Mouse (Mus musculus): ENCODE data around the gene Ranbp9.

Gene Ranbp9

GRCm38 (mm10) chr13:43452177-43452576, 28.9 kb downstream of the Ranbp9 start:
- in situ Hi-C loops (cut with MboI): no loop called here

DNA sequence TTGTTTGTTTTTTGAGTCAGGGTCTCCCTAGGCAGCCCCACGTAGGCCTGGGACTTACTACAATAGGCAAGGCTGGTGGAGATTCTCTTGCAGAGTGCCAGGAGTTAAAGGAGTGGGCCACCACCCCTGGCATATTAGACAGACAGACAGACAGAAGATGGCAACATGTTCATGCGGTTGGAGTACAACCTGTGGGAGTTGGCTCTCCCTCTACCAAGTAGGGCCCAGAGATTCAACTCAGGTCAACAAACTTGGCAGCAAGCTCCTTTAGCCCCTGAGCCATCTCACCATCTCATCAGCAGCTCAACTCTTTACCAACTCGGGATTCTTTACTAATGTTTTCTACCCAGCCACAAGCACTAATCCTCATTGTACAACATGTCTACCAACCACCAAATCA, 30.4 kb downstream of the Ranbp9 start:
- in situ Hi-C loops (cut with MboI): no loop called here

GRCm38 (mm10) chr13:43447721-43448120, 33.4 kb downstream of the Ranbp9 start:
- in situ Hi-C loops (cut with MboI): no loop called here

DNA sequence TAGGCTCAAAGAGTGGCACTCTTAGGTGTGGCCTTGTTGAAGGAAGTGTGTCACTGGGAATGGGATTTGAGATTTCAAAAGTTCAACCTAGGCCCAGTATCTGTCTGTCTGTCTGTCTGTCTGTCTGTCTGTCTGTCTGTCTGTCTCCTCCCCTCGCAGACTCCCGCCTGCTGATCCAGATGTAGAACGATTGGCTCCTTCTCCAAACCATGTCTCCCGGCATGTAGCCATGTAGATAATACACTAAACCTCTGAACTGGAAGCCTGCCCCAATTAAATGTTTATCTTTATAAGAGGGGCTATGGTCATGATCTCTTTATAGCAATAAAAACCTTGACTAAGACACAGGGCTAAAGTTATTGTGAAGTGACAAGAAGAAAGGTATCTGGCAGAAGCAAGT, 35.3 kb downstream of the Ranbp9 start:
- in situ Hi-C loops (cut with MboI): no loop called here

DNA sequence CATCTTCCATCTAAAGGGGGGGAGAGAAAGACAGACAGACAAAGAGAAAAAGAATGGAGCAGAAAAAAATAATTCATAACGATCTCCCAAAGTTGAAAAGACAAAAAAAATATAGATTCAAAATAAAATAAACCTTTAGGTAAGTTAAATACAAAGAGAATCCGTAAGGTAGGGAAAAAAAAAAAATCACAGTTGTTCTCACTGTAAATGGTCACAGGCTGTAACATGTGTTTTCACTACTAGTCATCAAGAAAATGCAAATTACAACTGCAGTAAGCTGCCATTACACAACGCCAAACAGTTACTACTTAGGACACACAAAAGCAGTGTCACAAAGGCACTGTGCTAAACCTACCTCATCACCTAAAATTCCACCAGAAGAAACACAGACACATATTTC, 36.4 kb downstream of the Ranbp9 start:
- in situ Hi-C loops (cut with MboI): no loop called here

DNA sequence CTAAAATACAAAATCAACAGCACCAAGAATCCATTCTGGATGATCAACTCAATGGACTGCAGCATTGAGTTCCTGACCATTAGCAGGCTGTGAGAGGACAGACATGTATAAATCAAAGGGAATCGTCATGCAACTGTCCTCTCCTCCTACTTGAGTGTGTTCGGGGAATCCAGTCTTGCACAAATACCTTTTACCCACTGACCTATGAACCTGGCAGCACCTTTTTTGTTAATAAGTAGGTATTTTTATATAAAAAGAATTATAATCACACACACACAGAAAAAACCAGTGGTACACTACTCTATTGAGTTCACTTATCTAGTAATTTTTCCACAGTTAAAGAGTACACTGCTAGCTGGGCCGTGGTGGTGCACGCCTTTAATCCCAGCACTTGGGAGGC, 37.4 kb downstream of the Ranbp9 start:
- in situ Hi-C loops (cut with MboI): no loop called here

DNA sequence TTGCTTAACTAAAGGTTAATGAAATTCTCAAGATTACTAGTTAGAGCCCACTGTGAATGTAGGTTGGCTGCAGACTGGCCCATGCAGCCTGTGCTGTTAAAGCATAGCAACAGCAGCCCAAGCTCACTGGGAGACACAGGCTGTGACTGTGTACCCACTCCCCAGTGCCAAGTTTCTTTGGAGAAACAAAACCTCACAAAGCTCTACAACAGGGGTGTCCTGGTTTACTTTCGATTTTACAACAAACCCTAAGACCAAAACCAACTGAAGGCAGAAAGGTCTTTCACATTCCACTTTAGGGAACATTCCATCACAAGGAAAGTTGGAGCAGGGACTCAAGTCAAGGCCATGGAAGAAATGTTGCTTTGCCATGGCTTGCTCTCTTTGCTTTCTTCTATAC, 38.5 kb downstream of the Ranbp9 start:
- in situ Hi-C loops (cut with MboI): no loop called here

- in situ Hi-C loops (cut with MboI): no loop called here
These were observed 40.7 kb downstream of the Ranbp9 start for GRCm38 (mm10) chr13:43440376-43440775.

DNA sequence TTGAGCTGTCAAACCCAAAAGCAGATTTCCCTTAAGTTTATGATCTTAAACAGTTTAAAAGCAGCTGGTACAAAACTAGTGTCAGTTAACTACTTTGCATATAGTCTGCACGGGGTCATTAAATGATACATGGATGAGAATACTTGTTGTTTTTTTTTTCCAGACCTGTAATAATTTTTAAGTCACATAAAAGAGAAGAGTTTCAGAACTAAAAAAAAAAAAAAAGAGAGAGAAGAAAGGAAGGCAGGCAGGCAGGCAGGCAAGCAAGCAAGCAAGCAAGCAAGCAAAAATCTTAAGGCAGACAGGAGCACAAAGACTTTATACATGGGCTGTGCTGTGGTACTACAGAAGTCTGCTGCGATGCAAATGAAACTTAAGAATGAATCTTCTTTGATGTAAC, 47.7 kb downstream of the Ranbp9 start:
- in situ Hi-C loops (cut with MboI): no loop called here

GRCm38 (mm10) chr13:43428436-43428835, 52.6 kb downstream of the Ranbp9 start:
- in situ Hi-C loops (cut with MboI): no loop called here

DNA sequence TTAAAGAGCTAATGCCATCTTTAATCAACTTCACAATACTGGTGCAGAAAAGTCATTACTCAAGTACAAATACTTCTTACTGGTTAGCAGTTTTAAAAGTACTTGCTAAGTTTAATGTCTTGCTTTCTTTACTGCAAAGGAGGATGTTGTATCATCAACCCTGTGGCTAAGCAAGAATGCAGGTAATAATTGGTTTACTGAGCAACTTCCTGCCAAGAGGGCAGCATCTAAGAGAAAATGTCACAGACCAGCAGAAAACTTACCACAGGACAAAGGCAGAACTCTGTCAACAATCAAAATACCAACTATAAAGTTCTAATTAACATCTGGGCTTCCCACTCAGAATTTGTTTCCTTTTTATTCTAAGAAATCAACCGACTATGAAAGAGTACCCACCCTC, 65.8 kb downstream of the Ranbp9 start:
- in situ Hi-C loops (cut with MboI): no loop called here

DNA sequence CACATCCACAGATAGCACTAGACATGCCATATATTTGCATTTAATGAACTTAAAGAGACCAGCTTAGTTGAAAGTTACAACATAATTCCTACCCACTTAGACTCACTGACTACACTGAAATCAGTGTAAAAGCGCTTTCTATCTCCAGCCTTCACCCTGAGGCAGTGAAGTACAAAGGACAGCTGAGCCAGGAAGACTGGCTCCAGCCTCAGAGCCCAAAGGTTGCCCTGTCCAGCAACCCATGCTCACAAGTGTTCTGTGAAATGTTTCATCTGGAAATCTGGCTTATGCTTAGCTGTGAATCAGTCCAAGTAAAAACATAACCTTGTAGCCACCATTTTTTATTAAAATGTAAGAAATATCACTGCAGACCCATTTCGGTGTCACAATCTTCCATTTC, 67.5 kb downstream of the Ranbp9 start:
- in situ Hi-C loops (cut with MboI): no loop called here

DNA sequence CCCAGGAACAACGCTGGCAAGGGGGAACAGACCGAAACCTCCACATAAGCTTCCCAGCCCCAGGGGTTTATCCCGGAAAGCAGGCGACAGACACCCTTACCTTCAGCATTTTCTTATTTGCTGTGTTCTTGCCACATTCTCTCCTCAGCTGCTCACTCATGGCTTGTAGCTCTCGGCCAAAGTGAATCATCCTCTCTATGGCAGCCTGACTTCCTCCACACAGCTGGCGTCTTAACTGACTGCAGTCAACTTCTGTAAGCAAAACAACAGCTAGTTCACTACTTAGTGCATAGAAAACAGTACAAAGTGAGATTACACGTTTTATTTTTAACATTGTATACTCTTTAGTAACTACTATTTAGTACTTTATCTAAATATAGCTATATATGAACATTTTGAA, 68.8 kb downstream of the Ranbp9 start:
- in situ Hi-C loops (cut with MboI): no loop called here

DNA sequence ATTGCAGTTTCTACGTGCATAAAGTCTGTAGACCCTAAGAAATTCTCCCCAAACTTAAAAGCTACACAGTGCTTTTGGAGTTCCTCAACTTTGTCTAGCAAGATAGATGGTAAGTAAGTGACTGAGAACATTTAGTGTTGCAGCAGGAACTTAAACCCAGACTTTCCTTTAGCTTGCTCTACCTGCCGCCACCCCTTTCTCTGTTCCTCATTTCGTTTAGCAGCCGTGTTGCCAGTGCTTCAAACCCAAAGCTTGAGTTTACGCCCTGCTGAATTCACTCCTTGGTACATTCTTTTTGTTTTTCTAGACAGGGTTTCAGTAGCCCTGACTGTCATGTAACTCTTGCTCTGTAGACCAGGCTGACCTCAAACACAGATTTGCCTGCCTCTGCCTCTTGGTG, 81.5 kb downstream of the Ranbp9 start:
- in situ Hi-C loops (cut with MboI): no loop called here

DNA sequence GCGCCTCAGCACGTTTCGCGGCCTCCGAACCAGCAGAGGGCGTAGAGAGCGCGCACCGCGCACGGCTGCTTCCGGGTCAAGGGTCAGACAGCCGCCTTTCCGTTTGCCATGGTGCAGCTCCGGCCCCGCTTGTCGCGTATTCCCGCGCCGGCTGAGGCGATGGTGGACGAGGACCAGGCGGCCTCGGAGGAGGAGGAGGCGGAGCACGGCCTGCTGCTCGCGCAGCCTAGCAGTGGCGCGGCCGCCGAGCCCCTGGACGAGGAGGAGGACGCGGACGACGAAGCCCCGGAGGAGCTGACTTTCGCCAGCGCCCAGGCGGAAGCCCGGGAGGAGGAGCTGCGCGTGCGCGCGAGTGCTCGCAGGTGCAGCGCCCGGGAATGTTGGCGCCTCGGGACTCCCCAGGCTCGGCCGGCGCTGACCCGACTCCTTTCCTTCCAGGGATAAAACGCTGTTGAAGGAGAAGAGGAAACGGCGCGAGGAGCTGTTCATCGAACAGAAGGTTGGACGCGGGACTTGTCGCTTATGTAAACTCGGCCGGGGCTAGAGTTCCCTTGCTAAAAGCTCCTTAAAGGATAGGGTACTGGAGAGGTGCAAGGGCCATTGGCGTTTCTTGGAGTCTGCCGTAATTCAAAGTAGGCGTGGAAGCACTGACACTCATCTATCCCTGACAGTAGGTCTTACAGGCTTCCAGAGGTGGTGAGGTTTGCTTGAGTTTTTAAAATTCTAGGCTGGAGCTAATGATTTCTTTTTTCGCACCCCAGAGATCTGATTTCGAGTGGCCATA, 82.6 kb downstream of the Ranbp9 start, which contains the start of gene Nol7:
Nol7 (plus strand) TSS at position 94 of the 784 bp plus-strand sequence.
- in situ Hi-C loops (cut with MboI): no loop called here

GRCm38 (mm10) chr13:43397700-43398296, 83.3 kb downstream of the Ranbp9 start:
- in situ Hi-C loops (cut with MboI): no loop called here

DNA sequence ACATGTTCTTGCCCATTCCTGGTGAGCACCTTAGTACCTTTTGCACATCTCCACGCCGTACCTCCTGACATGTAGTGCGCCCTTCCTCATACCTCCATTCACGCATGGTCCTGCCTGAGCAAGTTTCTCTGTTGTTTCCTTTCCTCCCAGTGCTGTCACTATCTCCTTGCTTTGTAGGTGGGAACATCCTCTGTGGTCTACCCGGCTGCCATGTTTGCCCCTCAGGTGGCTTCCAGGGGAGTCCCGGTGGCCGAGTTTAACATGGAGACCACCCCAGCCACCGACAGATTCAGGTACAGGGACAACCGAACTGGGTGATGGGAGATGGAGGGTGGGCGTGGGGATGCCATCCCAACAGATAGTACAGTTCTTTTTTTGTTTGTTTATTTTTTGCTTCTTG, 95.8 kb downstream of the Ranbp9 start:
- in situ Hi-C loops (cut with MboI): no loop called here

- in situ Hi-C loops (cut with MboI): no loop called here
These were observed 101.1 kb downstream of the Ranbp9 start for GRCm38 (mm10) chr13:43379989-43380388.

- in situ Hi-C loops (cut with MboI): no loop called here
These were observed 106.1 kb downstream of the Ranbp9 start for GRCm38 (mm10) chr13:43374918-43375432.

GRCm38 (mm10) chr13:43374205-43374604, 106.9 kb downstream of the Ranbp9 start:
- in situ Hi-C loops (cut with MboI): no loop called here

DNA sequence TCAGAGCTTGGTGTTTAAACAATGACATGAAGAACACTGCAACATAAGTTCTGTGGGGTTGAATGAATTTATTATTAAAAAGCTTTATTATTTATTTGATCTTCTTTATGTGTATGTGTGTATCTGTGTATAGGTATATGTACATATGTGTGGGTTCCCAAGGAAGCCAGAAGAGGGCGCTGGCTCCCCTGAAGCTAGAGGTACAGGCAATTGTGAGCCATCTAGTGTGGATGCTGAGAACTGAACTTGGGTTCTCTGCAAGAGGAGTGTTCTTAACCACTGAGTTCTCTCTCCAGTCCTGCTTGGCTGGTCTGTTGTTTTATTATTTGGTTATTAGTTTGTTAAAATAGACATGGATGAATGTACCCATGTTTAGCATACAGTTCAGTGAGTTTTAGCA, 108.2 kb downstream of the Ranbp9 start:
- in situ Hi-C loops (cut with MboI): no loop called here

GRCm38 (mm10) chr13:43370063-43370462, 111.0 kb downstream of the Ranbp9 start:
- in situ Hi-C loops (cut with MboI): no loop called here

DNA sequence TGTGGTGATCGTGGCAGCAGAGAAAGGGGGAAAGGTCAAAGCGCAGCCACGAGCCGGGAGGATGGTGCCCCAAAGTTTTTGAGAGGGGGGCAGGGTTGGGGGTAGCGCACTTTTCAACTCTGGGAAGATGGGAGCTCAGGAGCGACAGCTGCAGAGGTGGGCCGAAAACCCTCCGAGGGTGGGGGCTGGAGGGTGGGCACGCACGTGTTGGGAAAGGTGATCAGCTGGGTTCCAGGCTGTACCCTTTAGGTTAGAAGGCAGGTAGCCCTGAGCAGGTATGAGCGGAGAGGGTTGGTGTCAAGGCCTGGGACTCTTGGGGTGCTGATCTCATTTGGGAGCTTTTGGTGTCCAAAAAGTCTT, 115.3 kb downstream of the Ranbp9 start:
- in situ Hi-C loops (cut with MboI): no loop called here
